Mouse (Mus musculus) hindbrain, postnatal 0 days (tissue): ENCODE measurements around the gene Prpf6. TPM values are rescaled to one million over a fixed set of nuclear protein-coding genes. Genes with fewer than 3 reads are reported as not detected.

Experiments
- ATAC-seq: fragments of 200-750 bp; cut with Nextera tagmentation; 2 replicates; pipeline ENCODE4 v1.8.0; 2017; ENCODE audit warnings: mild to moderate bottlenecking, moderate TSS enrichment, moderate library complexity
- DNase-seq: peaks from one replicate; pipeline ENCODE4 v3.0.0-alpha.2; 2015; ENCODE audit warnings: low spot score
- H3K27ac ChIP-seq: fragments of 300-500 bp; sonication (generic); 2 replicates; pipeline ENCODE4 v1.5.1; 2014; ENCODE audit warnings: mild to moderate bottlenecking
- H3K27me3 ChIP-seq: fragments of 300-500 bp; sonication (generic); 2 replicates; pipeline ENCODE4 v1.6.1; 2014; ENCODE audit warnings: low read length, mixed read lengths; ENCODE audit not compliant: insufficient read depth
- H3K36me3 ChIP-seq: fragments of 300-500 bp; sonication (generic); 2 replicates; pipeline ENCODE4 v1.6.1; 2014; ENCODE audit warnings: low read length, mixed read lengths; ENCODE audit not compliant: insufficient read depth
- H3K4me1 ChIP-seq: fragments of 300-500 bp; sonication (generic); 2 replicates; pipeline ENCODE4 v1.6.1; 2014; ENCODE audit warnings: antibody characterized with exemption, low read length, mixed read lengths; ENCODE audit not compliant: insufficient read depth
- H3K4me2 ChIP-seq: fragments of 300-500 bp; sonication (generic); 2 replicates; pipeline ENCODE4 v1.6.1; 2014; ENCODE audit warnings: low read depth, mild to moderate bottlenecking, low read length, moderate library complexity, mixed read lengths
- H3K4me3 ChIP-seq: fragments of 300-500 bp; sonication (generic); 2 replicates; pipeline ENCODE4 v1.5.1; 2014; ENCODE audit warnings: low read length
- H3K9ac ChIP-seq: fragments of 300-500 bp; sonication (generic); replicated peaks from 2 replicates; pipeline ENCODE4 v1.6.1; 2014; ENCODE audit warnings: mild to moderate bottlenecking, low read length, moderate library complexity, mixed read lengths
- H3K9me3 ChIP-seq: fragments of 300-500 bp; sonication (generic); 2 replicates; pipeline ENCODE4 v1.6.1; 2016; ENCODE audit warnings: low read length, mixed read lengths
- CTCF ChIP-seq: IDR thresholded peaks from 2 replicates; pipeline ENCODE4 v1.5.1; 2016; ENCODE audit warnings: antibody characterized with exemption, control low read depth, low read depth
- WGBS: fragments of 180-500 bp; shearing (Covaris S2); extraction: QIAGEN DNeasy Blood & Tissue Kit; methylation state at CpG from one replicate; pipeline ENCODE4 v1.1.7; 2014; 5-methylcytosine and 5-hydroxymethylcytosine counted together
- polyA plus RNA-seq: library from polyadenylated mRNA; unstranded; fragments of >200 nt; fragmentation: Nextera tagmentation; extraction: Ambion mirVana; gene quantifications from 2 replicates; pipeline ENCODE4 v1.2.1, GENCODE M21; 2015
- total RNA-seq: library from RNA; depleted of rRNA; stranded (reverse); fragments of >200 nt; gene quantifications from 2 replicates; pipeline ENCODE4 v1.2.3, GENCODE M21; 2014

Gene Prpf6
- total and polyA plus RNA-seq, 2 experiments from 2014 or later, result 32.3 to 39.8 TPM

DNA sequence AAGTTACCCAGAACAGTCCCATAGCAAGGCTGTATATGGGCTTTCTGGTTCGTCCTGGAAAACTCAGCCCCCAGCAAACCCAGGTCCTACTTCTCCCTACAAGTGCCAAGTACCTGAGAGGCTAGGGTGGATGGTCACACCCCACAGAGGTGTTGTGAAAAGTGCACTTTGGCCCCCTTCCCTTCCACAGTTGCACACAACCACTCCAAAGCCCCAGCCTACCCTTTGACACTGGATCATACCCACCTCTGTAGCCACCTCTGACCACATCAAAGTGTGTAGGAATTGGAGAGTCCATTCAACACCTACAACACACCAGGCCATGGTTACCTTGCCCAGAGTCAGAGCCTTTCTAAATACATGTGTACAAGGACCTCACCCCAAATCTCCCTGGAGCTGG lies 8.7 kb upstream of the Prpf6 start:
- Histone ChIP-seq H3K27me3 (no peaks in the 10 kb centered on the region), H3K4me2 (no peak overlapping the region), H3K36me3 (peaks cover 37% of the 10 kb centered on the region), H3K4me1 (peaks cover 5% of the 10 kb centered on the region; the same call in 1 of the 2 replicates), H3K9ac (no peak overlapping the region), H3K9me3 (no peaks in the 10 kb centered on the region), H3K27ac (no peak overlapping the region), H3K4me3 (no peak overlapping the region)
- TF ChIP-seq CTCF, result no peak
- 94% methylated on average over 1 of the region's 1 CpGs for WGBS
- DNase-seq (no peak), ATAC-seq (no peak)

DNA sequence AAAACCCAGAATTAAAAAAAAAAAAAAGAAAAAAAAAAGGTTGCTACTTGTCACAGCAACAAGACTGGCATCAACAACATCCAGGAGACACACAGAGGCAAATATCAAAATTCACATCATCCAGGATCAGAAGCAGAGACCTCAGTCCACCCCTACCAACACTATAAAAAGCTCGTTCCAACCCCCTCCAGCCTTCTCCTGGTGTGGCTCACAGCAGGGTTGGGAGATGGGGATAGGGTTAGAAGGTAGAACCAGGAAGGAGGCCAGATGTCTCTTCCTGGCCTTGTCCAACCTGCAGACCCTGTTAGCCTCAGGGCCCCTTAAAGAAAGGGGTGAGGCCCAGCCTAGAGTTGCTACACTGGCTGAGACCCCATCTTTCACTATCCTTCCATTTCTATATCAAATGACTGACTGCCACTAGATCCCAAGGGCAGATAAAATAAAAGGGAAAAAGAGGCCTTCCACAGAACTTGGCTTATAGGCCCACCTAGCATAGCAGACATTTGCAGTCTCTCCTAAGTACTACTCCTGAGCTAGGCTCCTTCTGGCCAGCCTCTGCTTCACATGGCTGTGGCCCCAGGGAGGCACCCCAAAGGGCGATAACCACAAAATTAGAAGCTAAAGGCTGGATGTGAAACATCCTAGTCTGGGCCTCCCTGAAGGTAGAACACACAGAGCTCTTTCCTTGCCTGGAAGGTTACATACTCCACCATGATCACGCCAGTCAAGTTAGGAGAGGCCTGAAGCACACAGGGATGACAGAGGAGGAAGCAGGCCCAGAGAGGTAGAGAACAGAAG lies 8.0 kb upstream of the Prpf6 start:
- Histone ChIP-seq H3K9me3 (no peaks in the 10 kb centered on the region), H3K4me1 (peaks cover 5% of the 10 kb centered on the region; the same call in 1 of the 2 replicates), H3K27ac (no peak overlapping the region), H3K4me2 (no peak overlapping the region), H3K36me3 (peaks cover 39% of the 10 kb centered on the region), H3K27me3 (no peaks in the 10 kb centered on the region), H3K4me3 (no peak overlapping the region), H3K9ac (no peak overlapping the region)
- ATAC-seq (no peak), DNase-seq (no peak)
- TF ChIP-seq CTCF, result no peak
- 87% methylated on average over 3 of the region's 3 CpGs for WGBS

DNA sequence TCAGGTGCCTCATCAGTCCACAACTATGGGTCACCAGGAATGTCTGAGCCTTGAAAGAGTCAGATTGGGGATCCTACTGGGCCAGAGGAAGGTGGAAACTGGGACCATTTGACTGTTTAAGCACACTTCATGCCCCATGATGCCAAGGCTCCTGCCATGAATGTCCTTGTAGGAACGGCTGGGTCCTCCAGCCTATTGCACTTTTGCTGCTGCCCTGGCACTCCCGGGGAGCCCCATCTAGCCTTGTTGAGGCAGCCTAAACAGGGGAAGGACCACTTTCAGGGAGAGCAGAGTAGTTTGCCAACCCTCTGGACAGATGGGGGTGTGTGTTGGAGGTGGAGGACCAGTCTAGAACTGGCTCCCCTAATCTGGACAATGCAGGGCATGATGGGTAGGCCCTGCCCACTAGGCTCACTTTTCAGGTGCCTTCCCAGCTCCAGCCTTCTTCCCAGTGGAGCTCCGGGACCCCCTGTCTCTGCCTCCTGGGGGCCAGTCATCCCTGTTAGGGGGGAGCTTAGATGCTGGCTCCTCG lies 7.2 kb upstream of the Prpf6 start, which contains the start of gene Uckl1:
Uckl1 (minus strand) TSS at position 482 of the 532 bp plus-strand sequence.
- TF ChIP-seq CTCF, result no peak
- DNase-seq (no peak), ATAC-seq (no peak)
- H3K27me3 ChIP-seq, result no peaks in the 10 kb centered on the region
- no peak within 1 kb of the TSS for H3K27ac ChIP-seq
- H3K36me3 ChIP-seq, result peaks cover 47% of the 10 kb centered on the region
- no peaks in the 10 kb centered on the region for H3K9me3 ChIP-seq
- H3K9ac ChIP-seq, result no peak within 1 kb of the TSS
- 90% methylated on average over 4 of the region's 4 CpGs for WGBS
- H3K4me2 ChIP-seq, result no peak within 1 kb of the TSS
- H3K4me3 ChIP-seq, result no peak within 1 kb of the TSS
- H3K4me1 ChIP-seq, result peaks cover 5% of the 10 kb centered on the region; the same call in 1 of the 2 replicates

DNA sequence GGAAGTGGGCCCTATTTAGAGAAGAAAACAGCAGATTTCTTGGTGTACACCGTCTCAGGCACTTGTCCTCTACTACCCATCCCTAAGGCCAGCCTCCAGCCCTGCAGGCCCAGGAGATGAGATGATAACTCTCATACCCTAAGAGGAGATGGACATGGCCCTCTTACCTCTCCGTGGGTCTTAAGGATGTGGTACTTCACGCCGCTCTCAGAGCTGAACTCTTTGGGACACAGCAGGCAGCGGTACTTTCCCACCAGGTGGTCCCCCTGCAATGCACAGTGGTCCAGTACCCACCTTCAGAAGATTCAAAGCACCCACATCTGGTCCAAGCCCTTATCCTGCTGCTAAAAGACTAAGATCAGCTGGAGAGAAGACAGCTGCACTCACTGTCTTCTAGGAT lies 6.2 kb upstream of the Prpf6 start:
- Histone ChIP-seq H3K36me3 (peaks cover 53% of the 10 kb centered on the region), H3K27ac (no peak overlapping the region), H3K9ac (no peak overlapping the region), H3K9me3 (no peaks in the 10 kb centered on the region), H3K27me3 (no peaks in the 10 kb centered on the region), H3K4me3 (no peak overlapping the region), H3K4me2 (no peak overlapping the region), H3K4me1 (peaks cover 3% of the 10 kb centered on the region; the same call in 1 of the 2 replicates)
- WGBS, result 88% methylated on average over 5 of the region's 5 CpGs
- ATAC-seq (no peak), DNase-seq (no peak)
- TF ChIP-seq CTCF, result no peak

DNA sequence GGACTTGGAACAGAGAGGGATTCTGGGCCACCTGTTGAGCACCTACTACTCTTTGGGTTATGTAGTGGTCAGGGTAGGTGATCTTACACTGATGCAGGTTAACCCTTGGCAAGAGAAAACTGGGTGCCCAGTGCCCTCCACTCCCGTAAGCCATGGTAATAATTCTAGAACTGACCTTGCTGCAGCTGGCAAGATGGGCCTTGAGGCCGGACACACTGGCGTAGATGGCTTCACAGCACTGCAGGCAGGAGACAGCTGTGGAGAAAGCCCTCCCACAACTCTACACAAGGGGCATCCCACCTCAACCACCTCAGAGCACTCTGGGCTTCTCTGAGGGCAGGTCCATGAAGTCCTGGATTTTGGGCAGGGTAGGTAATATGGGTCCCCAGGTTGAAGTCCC lies 5.5 kb upstream of the Prpf6 start:
- Histone ChIP-seq H3K27ac (no peak overlapping the region), H3K4me1 (peaks cover 6% of the 10 kb centered on the region), H3K36me3 (peaks cover 53% of the 10 kb centered on the region), H3K9me3 (no peaks in the 10 kb centered on the region), H3K4me2 (no peak overlapping the region), H3K9ac (no peak overlapping the region), H3K27me3 (no peaks in the 10 kb centered on the region), H3K4me3 (no peak overlapping the region)
- no peak for DNase-seq
- 97% methylated on average over 3 of the region's 3 CpGs for WGBS
- TF ChIP-seq CTCF, result no peak
- no peak for ATAC-seq

DNA sequence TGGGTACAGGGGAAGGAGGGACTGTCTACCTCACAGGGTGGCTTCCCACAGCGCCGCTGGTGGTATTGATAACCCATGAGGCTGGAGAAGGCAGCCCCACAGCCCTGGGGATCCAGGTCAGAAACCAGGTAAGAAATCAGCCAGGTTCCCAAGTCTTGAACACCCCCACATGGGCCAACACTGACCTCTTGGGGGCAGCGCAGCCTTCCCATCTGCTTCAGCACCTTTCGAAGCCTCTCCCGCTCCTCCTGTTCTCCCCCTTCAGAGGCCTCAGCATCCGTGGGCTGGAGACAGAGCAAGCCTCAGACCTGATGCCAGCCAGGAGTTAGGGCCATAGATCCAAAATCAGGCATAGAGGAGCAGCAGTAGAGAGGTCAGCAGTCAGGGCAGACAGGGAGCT lies 3.9 kb upstream of the Prpf6 start:
- no peak for DNase-seq
- Histone ChIP-seq H3K36me3 (peaks cover 53% of the 10 kb centered on the region), H3K9me3 (no peaks in the 10 kb centered on the region), H3K27me3 (no peaks in the 10 kb centered on the region), H3K4me3 (no peak overlapping the region), H3K27ac (no peak overlapping the region), H3K4me2 (no peak overlapping the region), H3K4me1 (peaks cover 10% of the 10 kb centered on the region), H3K9ac (no peak overlapping the region)
- 74% methylated on average over 6 of the region's 6 CpGs for WGBS
- no peak; the same call in 1 of the 2 replicates for TF ChIP-seq CTCF
- ATAC-seq, result no peak
